Mouse (Mus musculus) lung, postnatal 0 days (tissue): ENCODE results near the gene P4ha3.

ENCODE experiments used
- CTCF ChIP-seq: IDR thresholded peaks from 2 replicates; pipeline ENCODE4 v1.5.1; 2016; ENCODE audit warnings: antibody characterized with exemption, mild to moderate bottlenecking
- EP300 ChIP-seq: IDR thresholded peaks from 2 replicates; pipeline ENCODE4 v1.6.1; 2016; ENCODE audit warnings: antibody characterized with exemption, mild to moderate bottlenecking, control low read depth

DNA sequence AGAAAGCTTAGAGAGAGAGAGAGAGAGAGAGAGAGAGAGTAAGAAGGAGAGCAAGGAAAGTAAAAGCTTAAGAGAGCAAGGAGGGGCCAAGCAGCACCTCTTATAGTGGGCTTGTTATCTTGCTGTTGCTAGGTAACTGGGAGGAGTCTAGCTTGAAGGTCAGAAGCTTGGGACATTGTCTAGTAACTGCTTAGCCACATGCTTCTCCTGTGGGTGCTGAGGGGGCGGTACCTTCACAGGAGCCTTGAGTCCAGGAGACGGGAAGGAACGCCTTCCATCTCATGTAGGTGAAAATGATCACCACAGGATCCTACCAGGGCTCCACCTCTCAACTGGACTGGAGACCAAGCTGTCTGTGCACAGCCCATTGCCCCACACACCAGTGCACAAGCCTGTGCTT lies 16.1 kb downstream of the P4ha3 start:
- TF ChIP-seq CTCF: no peak
- TF ChIP-seq EP300: no peak
